Mouse (Mus musculus) bone marrow, adult 2 months (tissue): ENCODE measurements around the gene Pdpr.

ENCODE experiments used
- CTCF ChIP-seq: fragments of 200-500 bp; IDR thresholded peaks from 2 replicates; pipeline ENCODE4 v1.5.1; 2011; ENCODE audit warnings: low read length, control low read depth; ENCODE audit not compliant: control insufficient read depth, insufficient read depth
- POLR2A ChIP-seq: fragments of 200-500 bp; IDR thresholded peaks from 2 replicates; pipeline ENCODE4 v1.6.1; 2011; ENCODE audit warnings: low read depth, mild to moderate bottlenecking, control low read depth, low read length, borderline replicate concordance; ENCODE audit not compliant: control insufficient read depth

- TF ChIP-seq POLR2A: no peak
- no peak for TF ChIP-seq CTCF
Measured at GRCm38 (mm10) chr8:111062893-111063292, 31.5 kb upstream of the Pdpr start.
